Mouse (Mus musculus): ENCODE measurements around the gene Atxn10.

- TF ChIP-seq CTCF (IDR thresholded peaks at IDR 0.05) (no peak), EP300 (IDR thresholded peaks at IDR 0.05) (no peak)
Measured at GRCm38 (mm10) chr15:85337979-85338378, 1.9 kb downstream of the Atxn10 start.
